Mouse (Mus musculus) heart, postnatal 0 days (tissue): Measurements from ENCODE around the gene Mroh7.

ENCODE experiments used
- CTCF ChIP-seq: IDR thresholded peaks from 2 replicates; pipeline ENCODE4 v1.5.1; 2016; ENCODE audit warnings: antibody characterized with exemption, control low read depth, low read depth
- EP300 ChIP-seq: IDR thresholded peaks from 2 replicates; pipeline ENCODE4 v1.6.1; 2016; ENCODE audit warnings: antibody characterized with exemption, low read depth

DNA sequence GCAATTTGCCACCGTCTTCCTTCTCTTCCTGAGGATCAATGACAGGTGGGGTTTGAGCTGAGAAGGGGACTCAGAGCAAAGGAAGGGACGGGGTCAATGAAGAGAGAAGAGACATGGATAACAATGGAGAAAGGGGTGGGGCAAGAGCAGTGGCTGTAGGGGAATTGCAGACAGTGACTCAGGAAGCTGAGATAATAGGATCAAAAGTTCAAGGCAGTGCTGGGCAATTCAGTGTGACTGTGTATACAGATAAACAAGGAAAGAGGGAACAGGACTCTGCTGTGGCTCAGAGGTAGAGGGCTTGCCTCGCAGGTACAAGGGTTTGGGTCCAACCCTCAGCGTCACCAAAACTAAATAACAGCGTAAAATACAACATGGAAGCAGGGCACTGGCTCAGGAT, 22.8 kb downstream of the Mroh7 start:
- no peak for TF ChIP-seq CTCF
- TF ChIP-seq EP300, result no peak
